Mouse (Mus musculus) heart, embryonic 14.5 days (tissue): ENCODE results near the gene Hcrtr1. TPM values are rescaled to one million over a fixed set of nuclear protein-coding genes. Genes with fewer than 3 reads are reported as not detected.

Experiments
- ATAC-seq: fragments of 200-750 bp; cut with Nextera tagmentation; 2 replicates; pipeline ENCODE4 v1.8.0; 2017; ENCODE audit warnings: low read depth, moderate TSS enrichment; ENCODE audit not compliant: insufficient number of reproducible peaks, insufficient read depth, low FRiP score
- H3K27ac ChIP-seq, 2 experiments: fragments of 200-500 bp in 1 of 2; fragments of 300-500 bp in 1 of 2; sonication (generic) in 1 of 2; replicated peaks in 1 of 2; 2 replicates each; pipeline ENCODE4 v1.5.1; 2012 to 2014; ENCODE audit warnings: low read depth in 2 of 2, low read length in 2 of 2, control low read depth in 1 of 2, mild to moderate bottlenecking in 1 of 2, mixed read lengths in 1 of 2; ENCODE audit not compliant: control insufficient read depth in 1 of 2, insufficient read depth in 1 of 2
- H3K27me3 ChIP-seq: fragments of 300-500 bp; sonication (generic); 2 replicates; pipeline ENCODE4 v1.6.1; 2014; ENCODE audit warnings: mild to moderate bottlenecking, low read length, control low read depth; ENCODE audit not compliant: control insufficient read depth, insufficient read depth
- H3K36me3 ChIP-seq: fragments of 300-500 bp; sonication (generic); 2 replicates; pipeline ENCODE4 v1.6.1; 2014; ENCODE audit warnings: mild to moderate bottlenecking, control low read depth, low read length, mixed read lengths; ENCODE audit not compliant: control insufficient read depth, insufficient read depth
- H3K4me1 ChIP-seq, 2 experiments: fragments of 200-500 bp in 1 of 2; fragments of 300-500 bp in 1 of 2; sonication (generic) in 1 of 2; 2 replicates each; pipeline ENCODE4 v1.6.1; 2012 to 2014; ENCODE audit warnings: low read length in 2 of 2, control low read depth in 1 of 2, mixed read lengths in 1 of 2; ENCODE audit not compliant: control insufficient read depth in 2 of 2, insufficient read depth in 2 of 2
- H3K4me2 ChIP-seq: fragments of 300-500 bp; sonication (generic); 2 replicates; pipeline ENCODE4 v1.6.1; 2014; ENCODE audit warnings: mild to moderate bottlenecking, low read length
- H3K4me3 ChIP-seq, 2 experiments: fragments of 200-500 bp in 1 of 2; fragments of 300-500 bp in 1 of 2; sonication (generic) in 1 of 2; 2 replicates each; pipeline ENCODE4 v1.5.1; 2012 to 2014; ENCODE audit warnings: low read length in 2 of 2, mild to moderate bottlenecking in 2 of 2, control low read depth in 1 of 2, low read depth in 1 of 2, moderate library complexity in 1 of 2; ENCODE audit not compliant: control insufficient read depth in 1 of 2, insufficient read depth in 1 of 2
- H3K9ac ChIP-seq: fragments of 300-500 bp; sonication (generic); 2 replicates; pipeline ENCODE4 v1.6.1; 2014; ENCODE audit warnings: mild to moderate bottlenecking, low read length
- H3K9me3 ChIP-seq: fragments of 300-500 bp; sonication (generic); 2 replicates; pipeline ENCODE4 v1.6.1; 2016; ENCODE audit warnings: low read length, control low read depth; ENCODE audit not compliant: control insufficient read depth
- WGBS: fragments of 180-500 bp; shearing (Covaris S2); extraction: QIAGEN DNeasy Blood & Tissue Kit; methylation state at CpG from one replicate; pipeline ENCODE4 v1.1.7; 2014; 5-methylcytosine and 5-hydroxymethylcytosine counted together
- polyA plus RNA-seq: library from polyadenylated mRNA; unstranded; fragments of >200 nt; fragmentation: Nextera tagmentation; extraction: Ambion mirVana; gene quantifications from 2 replicates; pipeline ENCODE4 v1.2.1, GENCODE M21; 2014

The Hcrtr1 gene
- polyA plus RNA-seq, 1 experiment from 2014 or later, result 0.15 TPM

GRCm38 (mm10) chr4:130167814-130168213, 28.7 kb upstream of the Hcrtr1 start:
- Histone ChIP-seq H3K27me3 (no peaks in the 10 kb centered on the region), H3K4me3 (peak overlapping the region in 1 of 2 experiments; percentile 19; a peak in 2 of 4 replicates), H3K4me1 (peaks cover 69 to 78% of the 10 kb centered on the region in 2 experiments), H3K36me3 (peaks cover 10% of the 10 kb centered on the region), H3K4me2 (peak overlapping the region; percentile 58), H3K9ac (peak overlapping the region; percentile 65), H3K27ac (peak overlapping the region; percentile 80 to 91), H3K9me3 (no peaks in the 10 kb centered on the region)
- ATAC-seq, result no peak
- 28% methylated on average over 9 of the region's 9 CpGs for whole genome bisulfite sequencing

DNA sequence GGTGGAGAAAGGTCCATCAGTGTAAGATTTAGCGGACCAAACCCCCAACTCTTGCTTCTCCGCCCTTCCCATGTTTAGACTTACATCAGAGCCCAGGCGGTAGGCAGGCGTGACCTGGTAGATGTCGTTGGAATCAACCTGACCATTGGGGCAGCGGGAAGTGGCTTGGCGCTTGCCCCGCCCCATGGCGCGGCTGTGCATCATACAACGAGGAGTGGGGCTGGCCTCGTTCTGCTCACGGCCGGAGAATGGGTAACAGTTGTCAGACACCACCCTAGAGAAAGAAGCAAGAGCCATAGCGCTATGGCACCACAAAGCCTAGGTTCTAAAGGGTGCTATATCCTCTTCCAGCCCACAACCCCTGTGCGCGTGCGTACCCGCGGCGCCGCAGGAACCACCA, 28.2 kb upstream of the Hcrtr1 start:
- no peak for ATAC-seq
- 65% methylated on average over 22 of the region's 22 CpGs for WGBS
- peaks cover 10% of the 10 kb centered on the region for H3K36me3 ChIP-seq
- H3K9ac ChIP-seq, result peak overlapping the region; percentile 65
- peak overlapping the region; percentile 80 to 91; a peak in 3 of 4 replicates for H3K27ac ChIP-seq
- H3K4me2 ChIP-seq, result peak overlapping the region; percentile 58
- peaks cover 66 to 78% of the 10 kb centered on the region in 2 experiments for H3K4me1 ChIP-seq
- no peaks in the 10 kb centered on the region for H3K27me3 ChIP-seq
- H3K9me3 ChIP-seq, result no peaks in the 10 kb centered on the region
- H3K4me3 ChIP-seq, result no peak overlapping the region

DNA sequence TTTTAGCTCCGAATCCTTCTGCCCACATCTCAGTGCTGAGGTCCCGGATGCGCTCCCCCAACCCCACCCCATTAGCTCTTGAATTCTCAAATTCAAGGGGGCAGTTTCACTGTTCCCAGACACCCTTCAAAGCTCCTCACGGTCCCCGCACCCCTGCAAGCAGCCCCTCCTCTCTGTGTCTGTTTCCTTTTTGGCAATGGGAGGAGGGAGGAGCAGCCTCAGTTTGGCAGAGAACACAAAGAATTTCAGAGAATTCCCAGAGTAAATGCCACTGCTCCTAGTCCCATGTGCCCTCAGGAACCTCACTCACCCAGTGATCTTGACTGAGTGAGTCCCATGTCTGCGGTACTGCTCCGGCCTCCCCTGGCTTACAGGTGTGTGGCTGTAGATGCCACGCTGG, 27.4 kb upstream of the Hcrtr1 start:
- Histone ChIP-seq H3K4me2 (no peak overlapping the region), H3K27me3 (no peaks in the 10 kb centered on the region), H3K9ac (no peak overlapping the region), H3K4me3 (no peak overlapping the region), H3K27ac (peak overlapping the region; percentile 4; a peak in 2 of 4 replicates), H3K36me3 (peaks cover 10% of the 10 kb centered on the region), H3K9me3 (no peaks in the 10 kb centered on the region), H3K4me1 (peaks cover 60 to 77% of the 10 kb centered on the region in 2 experiments)
- 70% methylated on average over 8 of the region's 8 CpGs for WGBS
- ATAC-seq, result no peak

DNA sequence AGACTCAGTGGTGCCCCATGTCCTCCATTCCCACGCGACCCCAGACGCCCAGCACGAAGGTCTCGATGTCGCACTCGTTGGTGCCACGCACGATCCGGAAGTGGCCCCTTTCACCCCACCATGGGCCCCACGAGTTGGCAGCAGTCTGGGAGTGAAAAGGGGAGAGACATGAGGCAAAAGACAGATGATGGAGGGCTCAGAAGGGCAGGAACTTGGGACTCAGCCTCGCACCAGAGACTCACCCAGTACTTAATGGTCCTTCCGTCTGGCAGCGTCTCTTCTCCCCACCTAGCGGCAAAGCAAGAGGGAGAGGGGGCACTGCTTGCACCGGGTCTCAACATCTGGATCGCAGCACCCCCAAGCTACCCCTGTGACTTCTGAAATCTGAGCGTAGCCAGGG, 26.9 kb upstream of the Hcrtr1 start:
- no peaks in the 10 kb centered on the region for H3K9me3 ChIP-seq
- WGBS, result 81% methylated on average over 18 of the region's 18 CpGs
- H3K27me3 ChIP-seq, result no peaks in the 10 kb centered on the region
- peak overlapping the region in 1 of 2 experiments; percentile 4; a peak in 2 of 4 replicates for H3K27ac ChIP-seq
- no peak for ATAC-seq
- no peak overlapping the region for H3K9ac ChIP-seq
- peaks cover 59 to 77% of the 10 kb centered on the region in 2 experiments for H3K4me1 ChIP-seq
- H3K4me3 ChIP-seq, result no peak overlapping the region
- H3K4me2 ChIP-seq, result no peak overlapping the region
- peaks cover 10% of the 10 kb centered on the region for H3K36me3 ChIP-seq

- H3K4me2 ChIP-seq, result peak overlapping the region; percentile 60; the same call in 1 of the 2 replicates
- no peaks in the 10 kb centered on the region for H3K9me3 ChIP-seq
- peak overlapping the region; percentile 71 for H3K9ac ChIP-seq
- H3K27me3 ChIP-seq, result no peaks in the 10 kb centered on the region
- peaks cover 50 to 73% of the 10 kb centered on the region in 2 experiments for H3K4me1 ChIP-seq
- H3K4me3 ChIP-seq, result no peak overlapping the region
- WGBS, result 74% methylated on average over 6 of the region's 6 CpGs
- peaks cover 10% of the 10 kb centered on the region for H3K36me3 ChIP-seq
- ATAC-seq, result no peak
- H3K27ac ChIP-seq, result peak overlapping the region; percentile 19 to 81
Measured at GRCm38 (mm10) chr4:130164121-130164520, 25.0 kb upstream of the Hcrtr1 start.

DNA sequence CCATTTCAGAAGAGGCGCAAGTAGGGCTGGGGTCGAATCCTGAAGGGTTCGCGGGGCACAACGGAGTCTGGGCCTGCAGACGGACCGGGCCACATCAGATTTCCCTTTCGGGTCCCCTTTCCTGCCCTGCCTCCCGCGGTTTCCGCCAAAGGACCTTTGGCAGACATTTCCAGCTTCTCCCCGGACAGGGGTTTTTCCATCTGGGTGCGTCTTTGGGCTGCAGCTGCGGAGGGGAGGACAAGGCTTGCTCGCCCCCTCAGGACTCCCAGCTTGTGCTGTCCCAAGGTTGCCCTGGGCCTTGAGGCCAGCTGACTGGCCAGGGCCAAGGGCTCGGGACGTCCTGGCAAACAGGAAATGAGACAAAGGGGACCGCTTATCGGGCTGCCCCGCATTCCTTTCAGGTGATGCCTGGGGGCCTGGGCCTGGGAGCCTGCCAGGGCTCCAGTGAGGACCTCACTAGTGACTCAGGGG, 24.3 kb upstream of the Hcrtr1 start:
- Histone ChIP-seq H3K36me3 (peaks cover 10% of the 10 kb centered on the region), H3K4me3 (peak overlapping the region; percentile 8 to 27), H3K27me3 (no peaks in the 10 kb centered on the region), H3K9ac (peak overlapping the region; percentile 71), H3K4me1 (peaks cover 44 to 66% of the 10 kb centered on the region in 2 experiments), H3K4me2 (peak overlapping the region; percentile 60), H3K9me3 (no peaks in the 10 kb centered on the region), H3K27ac (peak overlapping the region; percentile 19 to 81)
- 2% methylated on average over 20 of the region's 20 CpGs for WGBS
- peak; percentile 32 for ATAC-seq

DNA sequence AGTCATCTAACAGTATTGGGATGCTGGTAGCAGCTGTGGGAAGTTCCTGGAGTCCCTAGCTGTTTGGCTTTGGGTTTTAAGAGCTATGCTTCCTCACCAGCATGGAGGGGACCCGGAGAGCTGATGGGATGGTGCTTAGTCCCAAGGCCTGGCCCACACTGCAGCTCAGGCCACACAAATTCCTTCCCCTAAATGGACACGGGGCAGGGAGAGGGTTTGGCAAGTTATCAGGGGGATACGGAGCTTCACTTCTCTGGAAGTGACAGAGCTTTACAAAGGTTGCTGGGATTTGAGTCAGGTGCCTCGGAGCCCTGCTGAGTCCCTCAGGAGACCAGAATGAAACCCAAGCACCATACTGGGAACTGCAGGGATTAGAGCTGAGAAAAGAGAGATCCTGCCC, 22.2 kb upstream of the Hcrtr1 start:
- Histone ChIP-seq H3K27me3 (no peaks in the 10 kb centered on the region), H3K9ac (no peak overlapping the region), H3K4me2 (no peak overlapping the region), H3K27ac (peak overlapping the region in 1 of 2 experiments; percentile 45; a peak in 2 of 4 replicates), H3K4me3 (no peak overlapping the region), H3K9me3 (no peaks in the 10 kb centered on the region), H3K36me3 (peaks cover 10% of the 10 kb centered on the region), H3K4me1 (peaks cover 26 to 45% of the 10 kb centered on the region in 2 experiments)
- 23% methylated on average over 4 of the region's 4 CpGs for WGBS
- no peak for ATAC-seq
